Mouse (Mus musculus) embryo, embryonic 11.5 days (tissue): ENCODE measurements around the gene Brix1.
"Not testable (repeated sequence)": the region's sequence is repeated elsewhere in the genome, so short reads cannot be mapped to it uniquely, and the experiment has no call there.

Source experiments
- DNase-seq: peaks from one replicate; pipeline ENCODE4 v3.0.0-alpha.2; 2012; ENCODE audit warnings: low read depth, low spot score

Brix1 gene

GRCm38 (mm10) chr15:10485484-10486364, at the start of gene Brix1, which contains the start of gene Rad1:
Gene Brix1 (minus strand): TSS chr15:10485947.
Gene Rad1 (plus strand): TSS chr15:10486018.
- DNase-seq = peak; percentile 92

- no peak for DNase-seq
Observed at GRCm38 (mm10) chr15:10534591-10534990, 48.8 kb upstream of the Brix1 start.

- DNase-seq = not testable (repeated sequence)
Observed at GRCm38 (mm10) chr15:10533361-10533760, 47.6 kb upstream of the Brix1 start.

- DNase-seq = no peak
Observed at GRCm38 (mm10) chr15:10531352-10531751, 45.6 kb upstream of the Brix1 start.

- DNase-seq = no peak
Observed at GRCm38 (mm10) chr15:10525896-10526295, 40.1 kb upstream of the Brix1 start.

GRCm38 (mm10) chr15:10515166-10515565, 29.4 kb upstream of the Brix1 start:
- DNase-seq = no peak

GRCm38 (mm10) chr15:10506099-10506498, 20.4 kb upstream of the Brix1 start:
- DNase-seq = no peak

- peak; percentile 41 for DNase-seq
Observed at GRCm38 (mm10) chr15:10500838-10501719, 15.3 kb upstream of the Brix1 start.

- DNase-seq = no peak
Observed at GRCm38 (mm10) chr15:10500035-10500434, 14.3 kb upstream of the Brix1 start.

- DNase-seq = no peak
Observed at GRCm38 (mm10) chr15:10499593-10499992, 13.8 kb upstream of the Brix1 start.

- not testable (repeated sequence) for DNase-seq
Observed at GRCm38 (mm10) chr15:10496696-10497095, 10.9 kb upstream of the Brix1 start.

- no peak for DNase-seq
Observed at GRCm38 (mm10) chr15:10495944-10496343, 10.2 kb upstream of the Brix1 start.

GRCm38 (mm10) chr15:10490101-10490500, 4.4 kb upstream of the Brix1 start:
- DNase-seq = no peak

- no peak for DNase-seq
Observed at GRCm38 (mm10) chr15:10487246-10487645, 1.5 kb upstream of the Brix1 start.

GRCm38 (mm10) chr15:10486365-10486839, 655 bp upstream of the Brix1 start:
- DNase-seq = no peak

GRCm38 (mm10) chr15:10470941-10471340, 14.8 kb downstream of the Brix1 start:
- DNase-seq = peak; percentile 13

GRCm38 (mm10) chr15:10470151-10470831, 15.5 kb downstream of the Brix1 start, which contains the start of gene Dnajc21:
Gene Dnajc21 (minus strand): TSS chr15:10470516.
- peak; percentile 70 for DNase-seq

- peak; percentile 13 for DNase-seq
Observed at GRCm38 (mm10) chr15:10469641-10470150, 16.1 kb downstream of the Brix1 start.

GRCm38 (mm10) chr15:10468761-10469160, 17.0 kb downstream of the Brix1 start:
- DNase-seq = no peak

GRCm38 (mm10) chr15:10464678-10465077, 21.1 kb downstream of the Brix1 start:
- DNase-seq = no peak

- no peak for DNase-seq
Observed at GRCm38 (mm10) chr15:10463555-10463954, 22.2 kb downstream of the Brix1 start.
